Mouse (Mus musculus): ENCODE measurements around the gene Rnf222. TPM values are rescaled to one million over a fixed set of nuclear protein-coding genes. Genes with fewer than 3 reads are reported as not detected.

Gene Rnf222
- under 1 TPM; 0.09 to 0.12 TPM for total RNA-seq (2021)
- long read RNA-seq, experiment 1, result 0 reads
- long read RNA-seq, experiment 2, result 0 reads

DNA sequence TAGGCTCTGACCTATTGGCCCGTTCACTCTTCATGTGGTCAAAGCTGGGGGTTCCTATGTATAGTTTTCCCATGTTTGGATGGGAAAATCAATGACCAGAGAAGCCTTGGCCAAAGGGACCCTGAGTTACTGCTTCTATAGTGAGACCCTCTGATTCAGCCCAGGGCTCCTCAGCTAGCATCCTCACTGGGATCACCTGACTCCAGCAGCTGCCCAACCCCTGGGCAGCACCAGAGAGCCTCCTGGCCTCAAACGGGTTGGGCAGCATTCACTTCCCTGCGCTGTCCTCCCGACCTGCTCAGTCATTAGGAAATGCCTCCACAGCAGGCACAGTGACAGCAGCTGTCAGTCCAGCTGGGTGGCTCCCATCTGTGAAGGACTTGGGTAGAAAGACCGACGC lies at the start of gene Rnf222:
Gene Rnf222, plus strand, starts transcription at position 301 of the 400 bp plus-strand sequence.
- no peak for DNase-seq

GRCm38 (mm10) chr11:68839606-68840005 lies 48.7 kb upstream of the Rnf222 start:
- no peak for DNase-seq

DNA sequence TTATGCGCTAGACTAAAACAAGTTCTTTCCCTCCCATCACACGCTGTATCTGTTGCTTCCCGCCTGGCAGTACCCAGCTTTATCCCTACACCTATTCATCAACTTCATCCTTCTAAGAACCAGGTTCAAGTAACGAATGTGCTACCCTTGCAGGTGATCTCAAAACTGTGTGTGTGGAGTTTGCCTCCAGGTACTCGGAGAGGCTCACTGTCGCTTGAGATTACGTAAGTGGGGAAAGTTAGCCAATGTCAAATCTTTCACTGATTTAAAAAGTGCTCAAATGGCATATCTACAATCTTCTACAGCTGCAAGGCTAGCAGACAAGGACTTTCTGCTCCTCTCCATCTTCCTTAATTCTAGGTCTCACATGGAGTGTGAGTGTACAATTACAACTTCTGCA lies 37.5 kb upstream of the Rnf222 start:
- no peak for DNase-seq

DNA sequence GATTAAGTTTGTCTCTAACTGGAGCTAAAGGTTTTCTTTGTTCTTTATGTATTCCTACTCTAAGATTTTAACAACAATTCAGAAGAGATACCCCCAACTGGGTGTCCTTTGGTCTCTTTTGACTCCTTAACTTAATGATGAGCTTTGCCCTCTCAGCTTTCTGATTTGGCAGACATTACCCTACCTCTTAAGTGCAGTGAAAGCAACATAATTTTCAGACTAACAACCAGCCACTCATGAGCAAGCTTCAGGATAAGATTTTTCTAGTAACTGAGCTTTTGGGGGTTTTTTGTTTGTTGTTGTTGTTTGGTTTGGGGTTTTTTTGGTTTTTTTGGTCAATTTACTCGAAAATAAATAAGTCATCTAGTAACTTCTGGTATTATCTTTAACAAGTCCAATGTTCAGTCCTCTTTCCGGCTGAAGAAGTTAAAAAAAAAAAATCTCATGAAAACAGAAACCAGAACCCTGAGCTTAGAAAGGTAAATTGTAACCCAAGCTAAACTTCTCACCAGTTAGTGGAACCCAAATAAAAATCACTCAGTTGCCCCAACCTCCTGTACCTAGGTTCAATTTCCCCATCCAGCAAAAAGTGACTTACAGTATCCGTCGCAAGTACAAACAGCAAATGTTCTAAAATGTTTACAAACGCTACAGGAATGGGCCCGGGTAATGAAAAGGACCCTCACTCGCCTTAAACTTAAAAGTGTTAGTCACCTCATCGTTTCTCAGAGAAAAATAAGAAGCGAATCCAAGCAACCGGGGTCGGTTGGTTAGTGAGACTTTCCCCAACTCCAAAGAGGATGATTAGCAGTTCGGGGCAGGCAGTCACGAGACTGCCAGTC lies 36.5 kb upstream of the Rnf222 start:
- DNase-seq, result no peak

GRCm38 (mm10) chr11:68852486-68852901 lies 35.9 kb upstream of the Rnf222 start:
- peak; percentile 88 for DNase-seq

DNA sequence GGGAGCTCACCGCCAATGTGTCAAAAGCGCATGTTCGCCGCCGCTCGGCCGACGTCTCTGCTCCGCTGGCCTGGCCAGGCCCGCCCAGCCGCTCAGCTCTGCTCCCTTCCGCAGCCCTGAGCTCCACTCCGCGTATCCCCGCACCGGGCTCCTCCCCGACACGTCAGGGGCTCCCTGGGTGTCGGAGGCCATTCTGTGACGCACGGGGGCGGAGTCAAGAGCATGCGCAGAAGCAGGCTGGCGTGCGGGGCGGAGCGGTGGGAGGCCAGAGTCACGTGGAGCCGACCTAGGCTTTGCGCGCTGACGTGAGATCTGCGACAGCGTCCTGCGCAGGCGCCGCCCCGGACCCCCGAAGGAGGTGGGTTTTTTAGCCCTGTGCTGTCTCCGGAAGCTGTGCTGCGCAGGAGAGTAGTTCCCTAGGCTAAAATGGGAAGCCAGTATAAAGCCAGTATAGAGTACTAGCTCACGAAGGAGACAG lies 35.4 kb upstream of the Rnf222 start:
- DNase-seq, result peak; percentile 100

DNA sequence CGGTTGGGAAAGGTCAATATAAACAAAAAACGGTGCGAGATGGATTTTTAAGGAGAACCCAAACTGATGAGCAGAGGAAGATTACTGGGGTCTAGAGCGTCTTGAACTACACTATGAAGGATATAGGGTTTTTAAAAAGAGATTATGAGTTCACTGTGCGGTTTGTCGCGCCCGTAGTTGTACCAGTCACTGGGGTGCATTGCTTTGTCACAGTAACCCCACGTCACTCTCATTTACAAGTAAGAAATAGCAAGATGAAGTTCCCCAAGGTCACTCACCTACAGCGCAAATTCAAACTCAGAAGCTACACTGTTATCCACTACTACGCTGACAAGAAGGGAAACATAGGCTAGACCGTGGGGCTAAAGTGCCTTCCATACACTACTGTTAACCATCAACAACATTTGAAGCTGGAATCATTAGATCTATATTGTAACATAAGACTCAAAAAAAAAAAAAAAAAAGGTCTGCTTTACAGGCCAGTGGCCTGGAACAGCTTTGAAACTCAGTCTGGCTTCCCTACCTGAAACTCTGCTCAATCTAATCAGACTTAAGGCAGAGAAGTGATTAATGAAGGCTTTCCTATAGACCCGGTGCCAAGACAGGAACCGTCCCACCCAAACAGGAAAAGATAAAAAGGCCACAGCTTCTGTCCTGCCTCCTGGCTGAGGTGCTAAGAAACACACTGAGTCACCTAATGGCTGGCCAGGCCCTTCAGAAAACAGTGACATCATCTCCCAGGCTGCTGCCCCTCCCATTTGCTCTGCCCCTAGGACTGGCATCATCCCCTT lies 34.5 kb upstream of the Rnf222 start:
- peak; percentile 61 for DNase-seq

GRCm38 (mm10) chr11:68854621-68855020 lies 33.7 kb upstream of the Rnf222 start:
- no peak for DNase-seq

DNA sequence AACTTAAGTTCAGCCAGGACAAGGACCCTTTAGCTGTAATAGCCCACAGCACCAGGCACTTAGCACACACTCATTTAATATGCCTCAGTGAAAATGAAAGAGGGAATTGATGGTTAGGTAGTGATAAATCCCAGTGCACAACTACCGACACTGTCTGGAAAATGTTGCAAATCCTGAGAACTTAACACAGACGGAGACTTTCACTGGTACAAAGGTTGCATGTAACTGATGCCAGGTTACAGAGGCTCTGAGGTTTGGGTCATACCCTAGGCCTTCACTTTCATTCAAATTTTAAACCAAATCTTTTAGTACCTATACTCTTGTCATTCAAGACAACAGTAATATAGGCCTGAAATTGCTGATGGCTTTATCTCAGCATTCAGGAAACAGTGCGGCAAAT lies 31.0 kb upstream of the Rnf222 start:
- no peak for DNase-seq

DNA sequence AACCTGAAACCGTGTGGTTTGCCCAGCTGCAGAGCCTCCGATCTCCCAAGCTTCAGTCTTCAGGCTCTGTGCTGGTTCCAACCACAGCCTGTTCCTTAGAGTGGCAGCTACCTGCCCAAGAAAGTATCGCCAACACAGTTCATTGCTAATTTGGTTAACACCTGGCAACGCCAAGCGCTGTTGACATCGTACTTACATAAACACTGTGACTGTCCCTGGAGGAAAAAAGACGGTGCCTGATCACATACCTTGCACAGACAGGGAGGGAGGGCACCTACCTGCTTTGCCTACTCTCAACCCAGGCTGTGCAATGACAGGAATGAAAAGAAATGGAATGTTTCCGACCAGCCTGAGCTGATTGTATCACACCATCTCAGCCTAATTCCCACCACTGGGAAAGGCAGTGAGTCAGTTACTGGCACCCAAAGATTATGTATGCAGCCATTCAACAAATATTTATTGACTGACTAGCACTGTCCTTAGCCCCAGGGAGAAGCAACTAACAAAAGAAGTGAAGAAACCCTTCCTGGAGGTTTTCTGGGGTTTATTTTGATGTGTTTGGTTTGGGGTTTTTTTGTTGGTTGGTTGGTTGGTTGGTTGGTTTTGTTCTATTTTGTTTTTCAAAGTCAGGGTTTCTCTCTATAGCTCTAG lies 28.3 kb upstream of the Rnf222 start:
- no peak for DNase-seq

GRCm38 (mm10) chr11:68862260-68862659 lies 26.1 kb upstream of the Rnf222 start:
- no peak for DNase-seq

DNA sequence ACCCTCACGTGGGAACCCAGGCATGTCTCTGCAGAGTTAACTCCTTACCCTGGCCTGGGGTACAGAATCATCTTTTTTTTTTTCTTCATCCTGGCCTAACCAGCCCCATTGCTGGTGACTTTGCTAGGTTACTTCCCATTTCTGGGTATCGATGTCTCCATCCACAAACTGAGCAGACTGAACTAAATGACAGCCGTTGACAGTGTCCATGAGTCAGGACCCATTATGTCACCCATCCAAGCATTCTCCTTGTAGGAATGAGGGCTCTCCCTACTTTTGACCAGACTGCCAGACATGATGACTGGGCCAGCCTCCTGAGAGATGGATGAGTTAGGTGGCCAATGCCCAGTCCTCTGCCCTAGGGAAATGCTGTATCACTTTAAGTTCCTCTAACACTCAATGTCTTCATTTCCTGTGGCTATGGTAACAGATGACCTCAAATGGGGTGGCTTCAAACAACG lies 24.7 kb upstream of the Rnf222 start:
- DNase-seq, result no peak

GRCm38 (mm10) chr11:68864544-68865189 lies 23.7 kb upstream of the Rnf222 start:
- DNase-seq, result peak; percentile 93

GRCm38 (mm10) chr11:68871277-68871676 lies 17.1 kb upstream of the Rnf222 start:
- DNase-seq, result no peak

DNA sequence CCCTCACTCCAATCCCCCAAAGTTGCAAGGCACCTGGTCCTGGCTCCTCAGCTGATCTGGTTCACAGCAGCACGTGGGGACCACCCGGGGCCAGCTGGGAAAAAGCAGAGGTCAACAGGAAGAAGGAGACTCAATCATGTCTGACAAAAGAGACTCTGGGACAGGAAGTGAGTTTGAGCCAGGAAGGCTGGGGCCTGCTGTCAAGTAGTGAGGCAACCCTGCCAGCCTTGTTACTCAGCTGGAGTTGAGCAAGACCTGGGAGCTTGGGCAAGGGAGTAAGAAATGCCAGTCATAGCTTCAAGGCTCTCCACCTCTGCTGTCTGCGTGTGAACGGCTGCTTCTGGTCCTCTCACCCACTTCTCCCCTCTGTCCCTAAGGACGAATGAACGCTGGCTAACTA lies 16.6 kb upstream of the Rnf222 start, which contains the start of gene Ndel1:
Gene Ndel1, minus strand, starts transcription at position 111 of the 400 bp plus-strand sequence.
- peak; percentile 83 for DNase-seq

- peak; percentile 80 for DNase-seq
Measured at GRCm38 (mm10) chr11:68874841-68875240, 13.5 kb upstream of the Rnf222 start.

DNA sequence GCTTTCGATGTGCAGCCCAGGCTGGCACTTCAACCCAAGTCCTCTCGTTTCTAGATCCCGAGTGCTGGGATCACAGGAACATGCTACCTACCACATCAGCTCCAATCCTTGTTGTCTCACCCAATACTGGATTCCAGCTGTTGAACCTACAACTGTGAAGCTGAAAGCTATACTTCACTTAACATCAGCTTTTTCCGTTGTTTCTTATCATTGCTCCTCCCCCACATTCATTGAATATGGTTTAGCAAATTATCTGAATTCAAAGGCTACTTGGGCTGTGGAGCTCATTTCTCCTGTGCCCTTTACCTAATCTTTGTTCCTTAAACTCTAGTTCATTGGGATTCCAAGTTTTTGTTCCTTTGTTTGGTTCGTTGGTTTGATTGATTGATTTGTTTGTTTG lies 9.5 kb upstream of the Rnf222 start:
- no peak for DNase-seq

GRCm38 (mm10) chr11:68882107-68882506 lies 6.2 kb upstream of the Rnf222 start:
- no peak for DNase-seq

GRCm38 (mm10) chr11:68883843-68884242 lies 4.5 kb upstream of the Rnf222 start:
- DNase-seq, result no peak

DNA sequence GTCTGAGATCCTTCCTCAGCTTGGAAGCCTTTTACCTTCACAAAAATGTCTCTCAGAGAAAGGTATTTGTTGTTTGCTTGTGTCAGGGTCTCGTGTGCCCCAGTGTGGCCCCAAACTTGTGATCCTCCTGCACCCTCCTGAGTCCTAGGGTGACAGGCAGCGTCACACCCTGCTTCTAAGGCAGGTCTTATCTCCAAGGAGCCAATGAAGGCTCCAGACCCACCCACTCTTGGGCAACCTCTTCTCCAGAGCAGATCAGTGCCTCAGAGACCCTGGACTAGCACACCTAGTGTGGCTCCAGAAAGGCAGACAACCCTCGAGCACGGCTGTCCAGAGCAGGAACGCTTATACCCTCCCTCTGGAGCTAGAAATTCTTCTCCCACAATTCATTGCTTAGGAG lies 4.0 kb upstream of the Rnf222 start:
- no peak for DNase-seq

DNA sequence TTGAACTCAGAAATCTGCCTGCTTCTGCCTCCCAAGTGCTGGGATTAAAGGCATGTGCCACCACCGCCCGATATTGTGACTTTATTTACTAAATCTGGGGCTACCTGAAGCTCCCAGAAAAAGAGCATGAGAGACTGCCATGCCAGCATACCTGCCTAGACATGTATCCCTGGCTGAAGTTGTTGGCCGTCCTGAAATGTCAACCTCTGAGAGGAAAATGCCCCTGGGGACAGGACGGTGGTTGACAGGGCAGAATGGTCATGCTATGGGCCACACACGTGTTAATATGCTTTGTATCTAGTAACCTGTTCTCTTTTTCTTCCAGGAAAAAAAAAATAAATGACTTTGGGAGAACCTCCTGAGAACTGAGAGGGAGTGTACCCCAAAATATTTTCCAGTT lies 2.3 kb upstream of the Rnf222 start:
- no peak for DNase-seq

GRCm38 (mm10) chr11:68888653-68889052 lies 300 bp downstream of the Rnf222 start:
- DNase-seq, result no peak

All from adrenal gland, postnatal 10 days (tissue).